33 mouse cellular contexts compared by ENCODE assay signal in genomic region chr2:121896825-121897224, GRCm38 (mm10). TPM values are rescaled to one million over a fixed set of nuclear protein-coding genes. Genes with fewer than 3 reads are reported as not detected.
"Had no signal": no experiment of that assay in that cellular context is flagged by ENCODE, and none has a peak within 500 bp of the region (broad histone marks: within the 10 kb centered on the region; RNA-seq: fewer than 3 reads in every experiment).

No protein-coding gene starts in this region.

- H3K27ac ChIP-seq: embryonic facial prominence, embryonic 10.5 days; embryonic facial prominence, embryonic 12.5 days; embryonic facial prominence, embryonic 13.5 days; embryonic facial prominence, embryonic 15.5 days; forebrain, embryonic 10.5 days; forebrain, embryonic 12.5 days; forebrain, embryonic 13.5 days; forebrain, embryonic 15.5 days; gastrocnemius, adult 2 months; heart, adult 2 months had no signal

- ATAC-seq: forebrain, embryonic 13.5 days; forebrain, embryonic 14.5 days; forebrain, embryonic 15.5 days; forebrain, embryonic 16.5 days; forebrain, postnatal 0 days had no signal

- H3K36me3 ChIP-seq: embryonic facial prominence, embryonic 12.5 days; embryonic facial prominence, embryonic 15.5 days; forebrain, embryonic 12.5 days had no signal

- H3K4me3 ChIP-seq: embryonic facial prominence, embryonic 10.5 days; embryonic facial prominence, embryonic 12.5 days; embryonic facial prominence, embryonic 13.5 days; embryonic facial prominence, embryonic 15.5 days; erythroblast, embryonic 14.5 days; forebrain, embryonic 10.5 days; forebrain, embryonic 12.5 days; forebrain, embryonic 13.5 days; forebrain, embryonic 15.5 days; gastrocnemius, adult 2 months; heart, adult 2 months had no signal

- H3K4me2 ChIP-seq: embryonic facial prominence, embryonic 12.5 days; embryonic facial prominence, embryonic 13.5 days; embryonic facial prominence, embryonic 15.5 days; forebrain, embryonic 12.5 days; forebrain, embryonic 13.5 days; forebrain, embryonic 15.5 days had no signal

- H3K4me1 ChIP-seq: embryonic facial prominence, embryonic 10.5 days; embryonic facial prominence, embryonic 12.5 days; embryonic facial prominence, embryonic 13.5 days; embryonic facial prominence, embryonic 15.5 days; forebrain, embryonic 10.5 days; forebrain, embryonic 12.5 days; forebrain, embryonic 13.5 days; forebrain, embryonic 15.5 days had no signal

- H3K9ac ChIP-seq: embryonic facial prominence, embryonic 12.5 days; embryonic facial prominence, embryonic 13.5 days; embryonic facial prominence, embryonic 15.5 days; forebrain, embryonic 12.5 days; forebrain, embryonic 13.5 days; forebrain, embryonic 15.5 days; forebrain, postnatal 0 days had no signal

- H3K9me3 ChIP-seq: embryonic facial prominence, embryonic 10.5 days; embryonic facial prominence, embryonic 13.5 days; embryonic facial prominence, embryonic 15.5 days; forebrain, embryonic 10.5 days; forebrain, embryonic 12.5 days; forebrain, embryonic 13.5 days; forebrain, embryonic 15.5 days had no signal

- H3K27me3 ChIP-seq: embryonic facial prominence, embryonic 12.5 days; embryonic facial prominence, embryonic 13.5 days; embryonic facial prominence, embryonic 15.5 days; forebrain, embryonic 12.5 days; forebrain, embryonic 13.5 days; forebrain, embryonic 15.5 days had no signal

- DNase-seq: cerebellum, adult 8-10 months; cerebellum, adult 9-10 months; cerebellum, adult 9-11 months; cerebellum, postnatal 10 days; cerebellum, postnatal 14 days; cerebellum, postnatal 25 days; cerebellum, postnatal 36 days; embryo, embryonic 11 days; forebrain, postnatal 0 days; gastrocnemius, adult 2 months; gastrocnemius, postnatal 10 days; gastrocnemius, postnatal 14 days; gastrocnemius, postnatal 25 days; gastrocnemius, postnatal 36 days; heart, adult 11 months; heart, adult 18-20 months; heart, adult 2 months had no signal

RNA-seq across cellular contexts. Expression of gene Casc4, which starts 30.1 kb away (rescaled TPM):
- polyA plus RNA-seq: erythroblast, embryonic 14.5 days had no signal

RNA-seq across cellular contexts. Expression of gene Mageb3, which starts 59.1 kb away (rescaled TPM):
- total RNA-seq: gastrocnemius, adult 18-20 months; gastrocnemius, adult 2 months; gastrocnemius, adult 8-10 months; gastrocnemius, postnatal 36 days; granulocyte monocyte progenitor cell, adult 5-6 weeks; heart, adult 18-20 months; heart, adult 2 months; heart, adult 8-10 months had no signal
- polyA plus RNA-seq: erythroblast, embryonic 14.5 days; gonadal fat pad, adult 2 months; heart, adult 2 months had no signal
